Mouse (Mus musculus): Measurements from ENCODE around the gene Spdef. TPM values are rescaled to one million over a fixed set of nuclear protein-coding genes. Genes with fewer than 3 reads are reported as not detected.

The Spdef gene
- polyA plus RNA-seq, 2 experiments: not detected

DNA sequence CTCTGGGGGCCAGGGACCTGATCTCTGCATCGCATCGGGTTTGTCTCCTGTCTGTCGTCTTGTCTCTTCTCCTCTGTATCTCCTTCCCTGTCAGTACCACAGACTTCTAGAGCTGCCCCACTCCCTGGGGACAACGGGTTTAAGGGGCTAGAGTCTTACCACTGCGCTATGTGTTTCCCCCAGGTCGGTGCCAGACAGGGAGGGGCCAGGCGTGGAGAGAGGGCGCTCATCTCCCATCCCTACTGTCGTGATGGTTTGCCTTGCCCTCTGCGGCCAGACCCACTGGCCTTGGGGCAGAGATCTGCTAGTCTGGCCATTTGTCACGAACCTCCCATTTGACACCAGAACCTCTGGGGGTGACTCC is 43.2 kb downstream of the Spdef start:
- 4% methylated on average over 11 of the region's 11 CpGs for WGBS (ENCODE audit: insufficient replicate concordance)
- Histone ChIP-seq H3K27me3 (ENCODE audit: control insufficient read depth, insufficient read depth, low read length) (peaks cover 43% of the 10 kb centered on the region), H3K9ac (replicated peaks) (no peak overlapping the region), H3K27ac (no peak overlapping the region), H3K4me1 (replicated peaks; ENCODE audit: control insufficient read depth in 2 of 2, insufficient read depth in 2 of 2, low read length in 1 of 2) (no peaks in the 10 kb centered on the region), H3K4me3 (ENCODE audit: insufficient read depth in 1 of 2, low read depth in 2 of 2, low read length in 2 of 2) (no peak overlapping the region), H3K4me2 (ENCODE audit: low read depth) (no peak overlapping the region), H3K9me3 (ENCODE audit: control insufficient read depth, low read length) (no peaks in the 10 kb centered on the region), H3K36me3 (replicated peaks; ENCODE audit: control insufficient read depth, insufficient read depth, low read depth) (no peaks in the 10 kb centered on the region)
- ATAC-seq (ENCODE audit: insufficient read depth) (no peak), DNase-seq (ENCODE audit: low read depth in 3 of 3, low spot score in 3 of 3) (no peak)
- no peak for TF ChIP-seq CTCF (IDR thresholded peaks at IDR 0.05; ENCODE audit: low read depth)
- TF ChIP-seq EP300 (IDR thresholded peaks at IDR 0.05; ENCODE audit: low read depth): no peak

DNA sequence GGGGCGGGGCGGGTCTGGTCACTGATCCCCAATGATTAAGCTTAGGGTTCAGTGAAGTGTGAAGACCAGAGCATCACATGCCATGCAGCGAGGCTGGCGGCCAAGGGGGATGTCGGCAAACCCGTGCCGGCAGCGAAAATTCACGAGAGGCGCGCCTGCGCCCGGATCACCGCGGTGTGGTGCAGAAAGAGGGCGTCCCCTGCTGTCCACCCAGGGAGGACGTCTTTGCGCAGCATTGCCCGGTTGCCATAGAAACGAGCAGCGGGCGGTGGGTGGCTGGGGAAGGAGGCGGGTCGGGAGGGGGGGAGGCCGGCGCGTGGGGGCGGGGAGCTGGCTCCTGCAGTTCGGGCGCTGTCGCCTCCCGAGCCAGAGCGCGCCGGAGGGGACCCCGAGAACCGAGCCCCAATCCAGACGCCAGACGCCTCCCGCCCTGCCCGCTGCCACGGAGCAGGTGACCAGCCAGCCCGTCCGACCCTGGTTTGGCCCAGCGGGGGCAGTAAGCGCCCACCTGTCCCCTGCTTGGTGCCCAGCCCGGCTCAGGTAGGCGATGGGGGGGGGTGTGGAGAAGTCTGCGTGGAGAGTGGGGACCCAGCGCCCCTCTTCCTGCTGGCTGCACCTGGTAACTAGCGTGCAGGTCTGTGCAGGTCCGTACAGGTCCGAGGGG is 43.7 kb downstream of the Spdef start:
- H3K27me3 ChIP-seq (ENCODE audit: control insufficient read depth, insufficient read depth, low read length): peaks cover 43% of the 10 kb centered on the region
- ATAC-seq (ENCODE audit: insufficient read depth): no peak
- 2% methylated on average over 48 of the region's 53 CpGs for WGBS (ENCODE audit: insufficient replicate concordance)
- H3K9me3 ChIP-seq (ENCODE audit: control insufficient read depth, low read length): no peaks in the 10 kb centered on the region
- H3K36me3 ChIP-seq (replicated peaks; ENCODE audit: control insufficient read depth, insufficient read depth, low read depth): no peaks in the 10 kb centered on the region
- no peak overlapping the region for H3K4me3 ChIP-seq (ENCODE audit: insufficient read depth in 1 of 2, low read depth in 2 of 2, low read length in 2 of 2)
- H3K9ac ChIP-seq (replicated peaks): no peak overlapping the region
- peak overlapping the region; percentile 37 for H3K4me2 ChIP-seq (ENCODE audit: low read depth)
- no peaks in the 10 kb centered on the region for H3K4me1 ChIP-seq (replicated peaks; ENCODE audit: control insufficient read depth in 2 of 2, insufficient read depth in 2 of 2, low read length in 1 of 2)
- no peak for DNase-seq (ENCODE audit: low read depth in 3 of 3, low spot score in 3 of 3)
- no peak overlapping the region for H3K27ac ChIP-seq
- TF ChIP-seq EP300 (IDR thresholded peaks at IDR 0.05; ENCODE audit: low read depth) (no peak), CTCF (IDR thresholded peaks at IDR 0.05; ENCODE audit: low read depth) (peak; percentile 53)

DNA sequence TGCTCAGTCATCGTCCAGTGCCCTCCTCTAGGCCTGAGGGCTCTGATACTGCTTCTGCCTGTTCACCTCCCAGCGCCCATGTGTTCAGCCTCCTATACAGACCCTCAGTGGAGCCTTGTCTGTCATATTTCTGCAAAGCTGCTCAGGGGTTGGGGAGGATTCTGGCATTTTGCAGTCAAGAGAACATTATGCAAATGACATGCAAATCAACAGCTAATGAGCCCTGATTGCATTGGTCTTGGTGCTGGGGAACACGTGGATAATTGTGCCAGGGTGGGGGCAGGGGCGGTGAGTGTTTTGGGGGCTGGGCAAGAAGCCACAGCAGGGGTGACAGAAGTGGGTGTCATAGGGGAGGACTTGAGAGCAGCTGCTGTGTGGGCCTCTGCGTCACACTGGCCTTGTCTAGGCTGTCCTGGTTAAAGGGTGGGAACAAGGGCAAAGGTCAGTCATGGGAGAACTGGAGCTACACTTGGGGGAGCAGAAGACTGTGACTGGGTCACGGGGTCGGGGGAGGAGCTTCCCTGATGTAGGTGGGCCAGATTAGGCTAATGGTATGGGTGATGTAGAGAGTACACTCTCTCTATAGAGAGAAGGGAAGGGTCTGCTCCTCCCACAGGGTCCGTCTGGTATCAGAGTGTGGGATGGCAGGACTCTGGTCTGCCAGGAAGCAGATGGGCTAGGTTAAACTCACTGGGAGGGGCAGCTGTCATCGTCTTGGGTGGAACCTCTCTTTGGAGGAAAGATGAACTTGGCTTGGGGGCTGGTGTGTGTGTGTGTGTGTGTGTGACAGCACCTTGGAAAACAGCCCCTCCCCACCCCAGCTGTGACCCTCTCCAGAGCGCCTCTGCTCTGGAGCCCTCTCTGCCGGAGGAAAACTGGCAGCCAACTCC is 49.6 kb downstream of the Spdef start:
- no peak overlapping the region for H3K9ac ChIP-seq (replicated peaks)
- no peak overlapping the region for H3K4me2 ChIP-seq (ENCODE audit: low read depth)
- DNase-seq (ENCODE audit: low read depth in 3 of 3, low spot score in 3 of 3) (no peak), ATAC-seq (ENCODE audit: insufficient read depth) (no peak)
- no peak for TF ChIP-seq CTCF (IDR thresholded peaks at IDR 0.05; ENCODE audit: low read depth)
- no peak for TF ChIP-seq EP300 (IDR thresholded peaks at IDR 0.05; ENCODE audit: low read depth)
- H3K27ac ChIP-seq: no peak overlapping the region
- no peaks in the 10 kb centered on the region for H3K9me3 ChIP-seq (ENCODE audit: control insufficient read depth, low read length)
- H3K36me3 ChIP-seq (replicated peaks; ENCODE audit: control insufficient read depth, insufficient read depth, low read depth): no peaks in the 10 kb centered on the region
- peaks cover 6% of the 10 kb centered on the region for H3K27me3 ChIP-seq (ENCODE audit: control insufficient read depth, insufficient read depth, low read length)
- 47% methylated on average over 11 of the region's 11 CpGs for WGBS (ENCODE audit: insufficient replicate concordance)
- no peak overlapping the region for H3K4me3 ChIP-seq (ENCODE audit: insufficient read depth in 1 of 2, low read depth in 2 of 2, low read length in 2 of 2)
- no peaks in the 10 kb centered on the region for H3K4me1 ChIP-seq (replicated peaks; ENCODE audit: control insufficient read depth in 2 of 2, insufficient read depth in 2 of 2, low read length in 1 of 2)

DNA sequence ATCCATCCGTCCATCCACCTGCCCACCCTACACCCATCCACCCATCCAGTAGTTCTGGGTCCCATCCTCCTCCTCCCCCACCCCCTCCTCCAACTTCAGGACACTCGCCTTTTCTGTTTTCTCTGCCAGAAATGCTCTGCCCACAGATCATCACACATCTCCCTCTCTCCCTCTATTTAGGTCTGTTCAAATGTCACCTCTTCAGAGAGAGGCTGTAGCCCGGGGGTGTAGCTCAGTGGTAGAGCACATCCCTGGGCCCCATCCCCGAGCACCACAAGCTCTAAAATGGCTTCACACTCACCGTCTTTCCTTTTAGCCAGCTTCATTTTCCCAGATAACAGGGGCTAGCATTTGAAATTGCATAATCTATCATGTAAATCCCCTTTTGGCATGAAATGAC is 51.0 kb downstream of the Spdef start:
- Histone ChIP-seq H3K4me3 (ENCODE audit: insufficient read depth in 1 of 2, low read depth in 2 of 2, low read length in 2 of 2) (no peak overlapping the region), H3K27me3 (ENCODE audit: control insufficient read depth, insufficient read depth, low read length) (no peaks in the 10 kb centered on the region; the same call in 1 of the 2 replicates), H3K4me1 (replicated peaks; ENCODE audit: control insufficient read depth in 2 of 2, insufficient read depth in 2 of 2, low read length in 1 of 2) (no peaks in the 10 kb centered on the region), H3K27ac (no peak overlapping the region), H3K4me2 (ENCODE audit: low read depth) (no peak overlapping the region), H3K9me3 (ENCODE audit: control insufficient read depth, low read length) (no peaks in the 10 kb centered on the region), H3K9ac (replicated peaks) (no peak overlapping the region), H3K36me3 (replicated peaks; ENCODE audit: control insufficient read depth, insufficient read depth, low read depth) (no peaks in the 10 kb centered on the region)
- ATAC-seq (ENCODE audit: insufficient read depth) (no peak), DNase-seq (ENCODE audit: low read depth in 3 of 3, low spot score in 3 of 3) (no peak)
- WGBS (ENCODE audit: insufficient replicate concordance): 59% methylated on average over 5 of the region's 5 CpGs
- TF ChIP-seq EP300 (IDR thresholded peaks at IDR 0.05; ENCODE audit: low read depth): no peak
- TF ChIP-seq CTCF (IDR thresholded peaks at IDR 0.05; ENCODE audit: low read depth): no peak

DNA sequence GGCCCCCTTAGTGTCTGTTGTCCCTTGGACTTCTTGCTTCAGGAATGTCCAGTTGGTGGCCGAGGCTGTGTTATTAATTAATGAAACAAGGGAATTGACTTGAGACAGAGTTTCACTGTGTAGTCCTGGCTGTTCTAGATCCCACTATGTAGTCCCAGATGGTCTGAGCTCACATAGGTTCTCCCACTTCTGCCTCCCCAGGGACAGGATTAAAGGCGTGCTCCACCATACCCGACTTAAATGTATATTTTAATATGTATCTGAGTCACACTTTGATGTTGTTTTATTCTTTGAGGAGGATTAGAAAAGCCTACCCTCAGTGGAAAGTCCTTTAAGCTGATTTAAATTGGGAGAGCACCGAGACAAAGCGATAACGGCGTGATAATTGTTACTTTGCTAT is 52.5 kb downstream of the Spdef start:
- Histone ChIP-seq H3K9me3 (ENCODE audit: control insufficient read depth, low read length) (no peaks in the 10 kb centered on the region), H3K4me3 (ENCODE audit: insufficient read depth in 1 of 2, low read depth in 2 of 2, low read length in 2 of 2) (no peak overlapping the region), H3K27ac (no peak overlapping the region), H3K27me3 (ENCODE audit: control insufficient read depth, insufficient read depth, low read length) (no peaks in the 10 kb centered on the region), H3K36me3 (replicated peaks; ENCODE audit: control insufficient read depth, insufficient read depth, low read depth) (no peaks in the 10 kb centered on the region), H3K9ac (replicated peaks) (no peak overlapping the region), H3K4me2 (ENCODE audit: low read depth) (no peak overlapping the region), H3K4me1 (replicated peaks; ENCODE audit: control insufficient read depth in 2 of 2, insufficient read depth in 2 of 2, low read length in 1 of 2) (no peaks in the 10 kb centered on the region)
- 55% methylated on average over 7 of the region's 7 CpGs for WGBS (ENCODE audit: insufficient replicate concordance)
- no peak for ATAC-seq (ENCODE audit: insufficient read depth)
- no peak for TF ChIP-seq EP300 (IDR thresholded peaks at IDR 0.05; ENCODE audit: low read depth)
- TF ChIP-seq CTCF (IDR thresholded peaks at IDR 0.05; ENCODE audit: low read depth): no peak
- no peak for DNase-seq (ENCODE audit: low read depth in 3 of 3, low spot score in 3 of 3)

Measured in liver, embryonic 14.5 days (tissue).